Mouse (Mus musculus) lung, postnatal 0 days (tissue): ENCODE results near the gene Rfng. TPM values are rescaled to one million over a fixed set of nuclear protein-coding genes. Genes with fewer than 3 reads are reported as not detected.

ENCODE experiments used
- ATAC-seq: fragments of 200-750 bp; cut with Nextera tagmentation; 2 replicates; pipeline ENCODE4 v1.8.0; 2017; ENCODE audit warnings: moderate library complexity
- DNase-seq: peaks from one replicate; pipeline ENCODE4 v3.0.0-alpha.2; 2016; ENCODE audit warnings: low spot score
- H3K27ac ChIP-seq: fragments of 300-500 bp; sonication (generic); 2 replicates; pipeline ENCODE4 v1.5.1; 2014; ENCODE audit warnings: antibody characterized with exemption, mild to moderate bottlenecking, low read length, mixed read lengths
- H3K27me3 ChIP-seq: fragments of 300-500 bp; sonication (generic); replicated peaks from 2 replicates; pipeline ENCODE4 v1.6.1; 2014; ENCODE audit warnings: low read length, mixed read lengths; ENCODE audit not compliant: insufficient read depth
- H3K36me3 ChIP-seq: fragments of 300-500 bp; sonication (generic); 2 replicates; pipeline ENCODE4 v1.6.1; 2014; ENCODE audit warnings: low read length, mixed read lengths; ENCODE audit not compliant: insufficient read depth
- H3K4me1 ChIP-seq: fragments of 300-500 bp; sonication (generic); 2 replicates; pipeline ENCODE4 v1.6.1; 2014; ENCODE audit warnings: antibody characterized with exemption, low read depth, low read length, mixed read lengths; ENCODE audit not compliant: insufficient read depth
- H3K4me2 ChIP-seq: fragments of 300-500 bp; sonication (generic); replicated peaks from 2 replicates; pipeline ENCODE4 v1.6.1; 2014; ENCODE audit warnings: low read depth, mild to moderate bottlenecking, low read length, moderate library complexity, mixed read lengths
- H3K4me3 ChIP-seq: fragments of 300-500 bp; sonication (generic); 2 replicates; pipeline ENCODE4 v1.5.1; 2014; ENCODE audit warnings: low read depth, low read length
- H3K9ac ChIP-seq: fragments of 300-500 bp; sonication (generic); replicated peaks from 2 replicates; pipeline ENCODE4 v1.6.1; 2014; ENCODE audit warnings: low read depth, mild to moderate bottlenecking
- H3K9me3 ChIP-seq: fragments of 300-500 bp; sonication (generic); 2 replicates; pipeline ENCODE4 v1.6.1; 2016; ENCODE audit warnings: low read length, mixed read lengths
- CTCF ChIP-seq: IDR thresholded peaks from 2 replicates; pipeline ENCODE4 v1.5.1; 2016; ENCODE audit warnings: antibody characterized with exemption, mild to moderate bottlenecking
- EP300 ChIP-seq: IDR thresholded peaks from 2 replicates; pipeline ENCODE4 v1.6.1; 2016; ENCODE audit warnings: antibody characterized with exemption, mild to moderate bottlenecking, control low read depth
- WGBS: fragments of 180-500 bp; shearing (Covaris S2); extraction: QIAGEN DNeasy Blood & Tissue Kit; methylation state at CpG from one replicate; pipeline ENCODE4 v1.1.7; 2014; 5-methylcytosine and 5-hydroxymethylcytosine counted together
- polyA plus RNA-seq: library from polyadenylated mRNA; unstranded; fragments of >200 nt; fragmentation: Nextera tagmentation; extraction: Ambion mirVana; gene quantifications from 2 replicates; pipeline ENCODE4 v1.2.1, GENCODE M21; 2015

Gene Rfng
- polyA plus RNA-seq, 1 experiment from 2014 or later = 26.4 TPM

GRCm38 (mm10) chr11:120826016-120826953 is 42.3 kb upstream of the Rfng start:
- 85% methylated on average over 8 of the region's 8 CpGs for WGBS
- H3K4me3 ChIP-seq = no peak overlapping the region
- DNase-seq (no peak), ATAC-seq (no peak)
- no peaks in the 10 kb centered on the region for H3K27me3 ChIP-seq
- H3K4me1 ChIP-seq = peaks cover 17% of the 10 kb centered on the region
- no peaks in the 10 kb centered on the region for H3K9me3 ChIP-seq
- H3K4me2 ChIP-seq = no peak overlapping the region
- no peak overlapping the region for H3K9ac ChIP-seq
- TF ChIP-seq CTCF = no peak
- TF ChIP-seq EP300 = no peak
- H3K27ac ChIP-seq = no peak overlapping the region
- 0 out of 2 replicates have a peak, but pooled peaks cover 1% of the 10 kb centered on the region for H3K36me3 ChIP-seq

GRCm38 (mm10) chr11:120825289-120825863 is 41.4 kb upstream of the Rfng start:
- Histone ChIP-seq H3K4me3 (no peak overlapping the region), H3K4me1 (peaks cover 17% of the 10 kb centered on the region), H3K4me2 (peak overlapping the region; percentile 89), H3K9ac (no peak overlapping the region; the same call in 1 of the 2 replicates), H3K27me3 (no peaks in the 10 kb centered on the region), H3K36me3 (0 out of 2 replicates have a peak, but pooled peaks cover 3% of the 10 kb centered on the region), H3K9me3 (no peaks in the 10 kb centered on the region), H3K27ac (peak overlapping the region; percentile 87)
- 40% methylated on average over 4 of the region's 4 CpGs for WGBS
- TF ChIP-seq EP300 (no peak), CTCF (no peak)
- DNase-seq (no peak), ATAC-seq (no peak)

- peak overlapping the region; percentile 87 for H3K27ac ChIP-seq
- H3K9me3 ChIP-seq = no peaks in the 10 kb centered on the region
- peak overlapping the region; percentile 74 for H3K4me3 ChIP-seq
- H3K9ac ChIP-seq = no peak overlapping the region; the same call in 1 of the 2 replicates
- ATAC-seq = no peak
- peaks cover 17% of the 10 kb centered on the region for H3K4me1 ChIP-seq
- TF ChIP-seq EP300 = no peak
- TF ChIP-seq CTCF = no peak
- no peak for DNase-seq
- WGBS = under 1% methylated on average over 17 of the region's 21 CpGs
- H3K27me3 ChIP-seq = no peaks in the 10 kb centered on the region
- peak overlapping the region; percentile 89 for H3K4me2 ChIP-seq
- peaks cover 6% of the 10 kb centered on the region; the same call in 1 of the 2 replicates for H3K36me3 ChIP-seq
Measured at GRCm38 (mm10) chr11:120824787-120825288, 40.8 kb upstream of the Rfng start.

GRCm38 (mm10) chr11:120823956-120824786 is 40.2 kb upstream of the Rfng start, which contains the start of gene Fasn:
TSS of gene Fasn (minus strand) at chr11:120824547.
- H3K27ac ChIP-seq = peak within 1 kb of the TSS; percentile 87
- H3K4me3 ChIP-seq = peak within 1 kb of the TSS; percentile 74
- H3K27me3 ChIP-seq = no peaks in the 10 kb centered on the region
- WGBS = 0% methylated on average over 79 of the region's 109 CpGs
- peak; percentile 97 for DNase-seq
- H3K9ac ChIP-seq = peak within 1 kb of the TSS; percentile 70
- H3K4me2 ChIP-seq = peak within 1 kb of the TSS; percentile 89
- ATAC-seq = peak; percentile 89
- peaks cover 17% of the 10 kb centered on the region for H3K4me1 ChIP-seq
- TF ChIP-seq CTCF = peak; percentile 71
- no peak for TF ChIP-seq EP300
- peaks cover 13% of the 10 kb centered on the region for H3K36me3 ChIP-seq
- H3K9me3 ChIP-seq = no peaks in the 10 kb centered on the region

- peak; percentile 72 for DNase-seq
- peak; percentile 36 for ATAC-seq
- Histone ChIP-seq H3K27me3 (no peaks in the 10 kb centered on the region), H3K9me3 (no peaks in the 10 kb centered on the region), H3K4me2 (peak overlapping the region; percentile 89), H3K9ac (peak overlapping the region; percentile 70), H3K27ac (peak overlapping the region; percentile 87), H3K4me3 (peak overlapping the region; percentile 74), H3K4me1 (peaks cover 17% of the 10 kb centered on the region), H3K36me3 (peaks cover 15% of the 10 kb centered on the region)
- 0% methylated on average over 40 of the region's 40 CpGs for WGBS
- no peak for TF ChIP-seq EP300
- TF ChIP-seq CTCF = no peak
Measured at GRCm38 (mm10) chr11:120823551-120823947, 39.5 kb upstream of the Rfng start.
